Mouse (Mus musculus): Measurements from ENCODE around the gene Glul.
"Not testable (repeated sequence)": the region's sequence is repeated elsewhere in the genome, so short reads cannot be mapped to it uniquely, and the experiment has no call there.

Glul gene

DNA sequence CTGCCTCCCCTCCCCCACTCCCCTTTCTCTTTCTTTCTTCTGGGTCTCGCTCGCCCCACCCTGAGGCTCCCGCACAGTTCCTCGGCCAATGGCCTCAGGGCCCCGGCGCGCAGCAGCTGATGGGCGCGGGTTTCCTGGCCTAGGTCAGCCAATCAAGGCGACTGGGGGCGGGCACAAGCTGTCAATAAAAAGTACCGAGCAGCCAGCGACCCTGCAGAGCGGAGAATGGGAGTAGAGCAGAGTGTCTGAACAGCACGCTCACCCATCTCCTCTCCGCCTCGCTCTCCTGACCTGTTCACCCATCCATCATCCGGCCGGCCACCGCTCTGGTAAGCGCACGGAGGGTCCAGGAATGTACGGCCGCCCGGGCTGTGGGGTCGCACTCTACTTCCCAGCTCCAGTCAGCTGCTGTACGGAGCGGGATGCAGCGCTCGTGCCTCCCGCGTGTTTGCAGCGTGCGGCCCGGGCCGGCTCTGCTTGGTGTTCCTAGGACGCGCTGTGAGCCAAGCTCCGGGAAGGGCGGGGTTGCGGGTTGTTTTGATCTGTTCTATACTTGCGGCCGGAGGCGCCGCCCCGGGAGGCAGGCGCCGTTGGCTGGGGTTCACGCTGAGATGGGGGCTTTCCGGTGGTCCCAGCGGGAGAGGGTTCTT is at the start of gene Glul, which contains the start of gene Teddm2:
Glul (plus strand) TSS at position 214 of the 650 bp plus-strand sequence.
Teddm2 (minus strand) TSS at position 498 of the 650 bp plus-strand sequence.
- in situ Hi-C loops (cut with MboI; ENCODE audit: unreplicated experiment in 2 of 2), result loop anchor here (5.0 to 25.0 kb wide), 4 partner anchors 832 to 1112 kb away; no protein-coding TSS in a partner anchor

DNA sequence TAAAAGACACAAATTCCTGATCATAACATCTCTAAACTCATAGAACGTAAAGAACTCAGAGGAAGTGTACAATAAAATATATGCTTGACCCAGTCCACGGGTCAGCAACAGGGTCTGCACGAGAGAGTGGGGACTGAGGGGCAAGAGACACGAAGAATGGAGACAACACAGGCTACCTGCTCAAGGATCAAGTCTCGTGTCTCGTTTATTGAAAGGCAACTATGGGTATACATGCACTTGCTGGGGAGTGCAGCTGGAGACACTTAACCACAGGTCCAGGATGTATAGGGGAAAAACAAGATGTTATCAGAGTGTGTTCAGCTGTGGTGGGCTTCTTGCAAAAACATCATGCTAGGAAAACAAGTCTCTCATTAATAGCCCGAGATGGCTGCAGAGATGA is 47.0 kb upstream of the Glul start:
- in situ Hi-C loops (cut with MboI; ENCODE audit: unreplicated experiment in 2 of 2), result not testable (repeated sequence)

DNA sequence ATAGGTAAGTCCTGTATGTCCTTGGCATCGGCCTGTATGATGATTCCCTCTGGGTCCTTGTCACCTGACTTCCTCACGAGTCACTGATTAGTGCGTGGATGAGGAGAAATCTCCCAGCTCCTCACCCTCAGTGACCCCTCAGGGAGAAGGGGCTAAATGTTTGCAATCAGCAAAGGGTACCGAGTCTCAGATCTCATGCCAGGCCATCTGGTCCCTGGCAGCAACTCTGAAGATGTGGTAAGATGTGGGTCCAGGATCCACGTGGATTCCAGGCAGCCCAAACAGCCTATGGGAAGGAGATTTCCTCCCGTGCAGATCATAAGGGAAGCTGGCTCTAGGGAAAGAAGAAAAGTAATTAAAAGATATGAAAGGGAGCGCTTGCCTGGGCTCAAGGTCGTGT is 43.8 kb upstream of the Glul start:
- in situ Hi-C loops (cut with MboI; ENCODE audit: unreplicated experiment in 2 of 2), result no loop called here

DNA sequence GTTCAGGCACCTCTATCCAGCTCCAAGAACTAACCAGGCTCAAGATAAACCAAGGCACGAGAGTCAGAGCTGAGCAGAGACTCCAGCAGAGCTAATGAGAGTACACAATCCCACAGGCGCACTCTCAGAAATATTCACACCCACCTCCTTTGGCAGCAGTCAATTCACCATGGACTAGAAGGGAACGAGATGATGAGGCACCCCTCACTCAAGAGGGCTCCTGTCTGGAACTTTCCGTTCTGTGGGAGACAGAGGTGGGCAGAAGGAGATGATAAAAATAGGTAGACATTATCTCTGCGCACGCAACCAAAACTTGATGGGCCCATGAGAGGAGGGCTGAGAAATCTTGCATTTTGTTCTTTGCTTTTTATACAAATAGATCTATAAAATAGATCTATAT is 25.7 kb upstream of the Glul start, which contains the start of gene Teddm1b:
Teddm1b (plus strand) TSS at position 301 of the 400 bp plus-strand sequence.
- in situ Hi-C loops (cut with MboI; ENCODE audit: unreplicated experiment in 2 of 2), result no loop called here

DNA sequence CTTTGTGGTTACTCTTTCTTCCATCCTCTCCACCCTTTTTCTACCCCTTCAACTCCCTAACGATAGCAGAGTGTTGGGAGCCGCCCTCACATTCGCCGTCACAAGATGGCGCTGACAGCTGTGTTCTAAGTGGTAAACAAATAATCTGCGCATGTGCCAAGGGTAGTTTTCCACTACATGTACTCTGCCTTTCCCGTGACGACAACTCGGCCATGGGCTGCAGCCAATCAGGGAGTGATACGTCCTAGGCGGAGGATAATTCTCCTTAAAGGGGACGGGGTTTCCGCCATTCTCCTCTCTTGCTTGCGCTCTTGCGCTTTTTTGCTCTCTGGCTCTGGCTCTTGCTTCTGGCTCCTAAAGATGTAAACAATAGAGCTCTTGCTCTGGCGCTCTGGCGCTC is 19.4 kb upstream of the Glul start:
- in situ Hi-C loops (cut with MboI; ENCODE audit: unreplicated experiment in 2 of 2), result loop anchor here in 1 of 2 experiments (25.0 kb wide), 1 partner anchor 1132 kb away; no protein-coding TSS in a partner anchor

DNA sequence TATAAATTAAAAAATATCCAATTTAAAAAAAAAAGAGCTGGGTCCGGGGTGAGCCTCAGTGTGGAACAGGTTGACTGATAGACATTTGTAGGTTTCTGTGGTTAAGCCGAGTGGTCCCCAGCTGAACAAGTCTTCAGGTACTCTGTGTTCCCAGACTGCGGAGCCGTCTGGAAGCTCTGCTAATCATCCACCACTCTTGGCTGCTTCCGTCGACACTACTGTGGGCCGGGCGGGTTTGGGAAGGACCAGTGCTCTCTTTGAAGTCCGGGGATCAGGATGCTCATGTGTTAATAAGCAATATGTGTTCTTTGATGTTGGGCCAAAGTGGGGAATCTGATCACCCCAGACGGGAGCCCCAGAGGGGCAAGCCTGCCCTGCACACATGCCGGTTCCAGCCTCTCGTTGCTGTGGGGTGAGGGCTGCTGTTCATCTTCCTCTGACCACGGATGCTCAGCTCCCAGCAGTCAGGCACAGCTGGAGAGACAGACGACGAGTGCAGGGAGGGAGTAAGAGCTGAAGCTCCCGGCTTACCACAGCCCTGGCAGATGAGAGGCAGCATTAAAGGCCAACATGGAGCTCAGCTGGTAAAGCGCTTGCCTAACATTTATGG is 13.6 kb upstream of the Glul start:
- in situ Hi-C loops (cut with MboI; ENCODE audit: unreplicated experiment in 2 of 2), result loop anchor here in 1 of 2 experiments (25.0 kb wide), 1 partner anchor 1126 kb away; no protein-coding TSS in a partner anchor

DNA sequence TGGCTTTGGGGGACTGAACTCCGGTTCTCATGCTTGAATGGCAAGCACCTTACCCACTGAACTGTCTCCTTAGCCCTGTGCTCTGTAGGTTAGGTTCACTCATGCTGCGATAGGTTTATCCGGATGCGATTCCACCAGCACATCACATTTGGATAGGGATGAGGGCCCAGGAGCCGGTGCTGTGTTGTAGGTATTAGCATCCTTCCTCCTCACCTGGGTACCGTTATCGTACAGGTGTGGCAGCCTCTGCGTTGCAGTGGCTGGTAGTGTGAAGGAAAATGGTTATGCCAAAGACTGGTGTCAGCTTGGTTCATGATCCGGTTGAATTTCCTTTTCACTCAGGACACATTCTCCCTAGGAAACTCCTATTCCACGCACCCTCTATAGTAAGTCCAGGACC is 9.6 kb upstream of the Glul start:
- in situ Hi-C loops (cut with MboI; ENCODE audit: unreplicated experiment in 2 of 2), result loop anchor here (5.0 to 25.0 kb wide), 5 partner anchors 232 to 1122 kb away; no protein-coding TSS in a partner anchor

DNA sequence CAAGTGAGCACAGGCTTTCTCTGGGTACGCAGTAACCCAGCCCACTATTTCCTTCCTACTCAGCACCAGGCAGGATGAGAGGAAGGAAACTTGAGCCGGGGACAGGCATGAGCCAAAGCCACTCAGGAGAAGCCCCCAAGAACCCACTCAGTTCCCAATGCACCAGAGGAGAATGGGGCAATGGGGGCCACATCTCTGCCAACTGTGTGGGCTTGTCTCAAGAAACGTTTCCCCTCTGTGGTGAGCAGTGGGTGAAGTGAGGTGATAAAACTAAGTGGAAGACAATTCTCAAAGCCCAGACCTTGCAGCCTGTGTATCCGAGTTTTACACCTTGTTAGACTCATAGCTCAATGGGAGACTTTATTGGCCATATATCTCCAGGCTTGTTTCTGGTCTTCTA is 8.3 kb upstream of the Glul start, which contains the start of gene Teddm1a:
Teddm1a (plus strand) TSS at position 301 of the 400 bp plus-strand sequence.
- in situ Hi-C loops (cut with MboI; ENCODE audit: unreplicated experiment in 2 of 2), result loop anchor here (5.0 to 25.0 kb wide), 5 partner anchors 231 to 1121 kb away; no protein-coding TSS in a partner anchor

DNA sequence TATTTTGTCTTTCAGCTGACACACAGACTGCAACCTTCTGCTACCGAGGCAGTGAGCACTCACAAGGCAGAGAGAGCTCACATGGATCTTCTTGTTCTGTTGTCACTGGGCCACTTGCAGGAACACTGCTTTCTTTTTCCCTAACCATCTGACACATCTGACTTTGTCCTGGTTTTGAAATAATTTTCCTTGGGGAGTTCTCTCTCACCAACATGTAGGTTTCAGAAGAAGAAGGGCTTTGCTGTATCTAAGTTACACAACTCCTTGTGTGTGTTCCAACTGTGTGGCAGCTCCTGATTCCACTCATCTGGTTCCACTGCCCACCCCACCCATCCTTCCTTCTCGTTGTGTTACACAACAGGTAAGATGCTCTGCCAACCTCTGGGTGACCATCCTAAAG is 6.0 kb upstream of the Glul start:
- in situ Hi-C loops (cut with MboI; ENCODE audit: unreplicated experiment in 2 of 2), result loop anchor here (5.0 to 25.0 kb wide), 5 partner anchors 229 to 1119 kb away; no protein-coding TSS in a partner anchor

DNA sequence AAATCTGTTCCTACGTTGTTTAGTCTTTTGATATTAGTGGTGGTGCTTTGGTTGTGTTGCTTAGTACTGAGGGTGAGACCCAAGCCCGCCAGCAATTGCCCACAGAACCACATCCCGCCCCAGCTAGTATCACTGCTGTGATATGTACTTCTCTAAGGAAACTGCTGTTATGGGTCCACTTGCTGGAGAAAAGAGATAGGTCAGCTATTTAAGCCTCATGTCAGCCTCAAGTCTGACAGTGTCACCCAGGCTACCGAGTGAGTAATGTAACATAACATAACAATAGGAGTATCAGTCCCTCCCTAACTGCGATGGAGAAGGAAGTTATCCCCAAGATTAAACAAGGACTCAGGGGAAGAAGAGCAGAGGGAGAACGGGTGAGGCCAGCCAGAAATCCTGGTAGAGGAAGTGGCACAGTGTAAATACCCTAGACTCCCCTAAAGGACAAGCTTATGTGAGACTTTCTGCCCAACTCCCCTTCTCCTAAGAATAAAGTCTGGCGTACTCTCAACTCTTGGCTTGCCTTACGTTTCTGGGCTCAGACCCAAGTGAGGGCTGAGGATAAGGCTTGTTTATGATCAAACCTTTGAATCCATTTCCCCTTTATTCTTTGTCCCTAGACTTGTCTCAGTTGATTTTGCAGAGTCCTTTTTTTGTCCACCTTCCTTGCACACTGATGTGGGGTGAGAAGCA is 5.4 kb upstream of the Glul start:
- in situ Hi-C loops (cut with MboI; ENCODE audit: unreplicated experiment in 2 of 2), result loop anchor here (5.0 to 25.0 kb wide), 5 partner anchors 228 to 1118 kb away; no protein-coding TSS in a partner anchor

DNA sequence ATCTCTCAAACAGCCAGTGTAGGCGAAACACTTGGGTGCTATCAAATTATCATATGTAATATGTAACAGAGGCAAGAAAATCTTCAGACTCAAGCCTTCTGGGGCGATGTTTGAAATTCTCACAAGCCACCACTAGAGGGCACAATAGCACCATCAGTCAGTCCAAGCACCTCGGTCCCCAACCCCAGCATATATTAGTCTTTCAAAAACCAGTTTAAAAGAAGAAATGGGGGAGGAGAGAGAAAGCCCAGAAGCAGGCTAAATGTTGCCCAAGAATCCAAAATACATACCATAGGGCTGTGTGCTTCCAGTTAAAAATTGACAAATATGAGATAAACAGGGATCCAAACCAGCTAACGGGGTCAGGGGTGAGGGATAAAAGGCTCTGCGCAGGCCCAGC is 4.8 kb upstream of the Glul start:
- in situ Hi-C loops (cut with MboI; ENCODE audit: unreplicated experiment in 2 of 2), result loop anchor here (5.0 to 25.0 kb wide), 6 partner anchors 227 to 1117 kb away; no protein-coding TSS in a partner anchor

DNA sequence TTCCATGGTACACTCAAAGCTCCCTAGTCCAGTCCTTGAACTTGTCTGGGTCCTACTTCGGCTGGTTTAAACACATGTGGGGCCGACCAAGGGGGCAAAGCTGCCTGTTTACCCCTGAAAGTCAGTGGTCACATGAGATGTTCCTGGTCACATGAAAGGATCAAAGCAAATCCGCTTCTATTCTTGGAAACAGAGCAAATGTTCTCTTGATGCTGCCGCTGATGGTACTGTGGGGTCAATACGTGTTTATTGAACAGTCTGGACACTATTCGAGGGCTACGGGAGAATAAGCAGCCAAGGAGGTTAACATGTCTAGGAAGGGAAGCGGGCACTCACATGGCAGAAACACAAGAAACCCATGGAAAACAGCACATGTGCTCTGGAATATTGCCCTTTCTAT is 2.5 kb upstream of the Glul start:
- in situ Hi-C loops (cut with MboI; ENCODE audit: unreplicated experiment in 2 of 2), result loop anchor here (5.0 to 25.0 kb wide), 4 partner anchors 835 to 1115 kb away; no protein-coding TSS in a partner anchor

DNA sequence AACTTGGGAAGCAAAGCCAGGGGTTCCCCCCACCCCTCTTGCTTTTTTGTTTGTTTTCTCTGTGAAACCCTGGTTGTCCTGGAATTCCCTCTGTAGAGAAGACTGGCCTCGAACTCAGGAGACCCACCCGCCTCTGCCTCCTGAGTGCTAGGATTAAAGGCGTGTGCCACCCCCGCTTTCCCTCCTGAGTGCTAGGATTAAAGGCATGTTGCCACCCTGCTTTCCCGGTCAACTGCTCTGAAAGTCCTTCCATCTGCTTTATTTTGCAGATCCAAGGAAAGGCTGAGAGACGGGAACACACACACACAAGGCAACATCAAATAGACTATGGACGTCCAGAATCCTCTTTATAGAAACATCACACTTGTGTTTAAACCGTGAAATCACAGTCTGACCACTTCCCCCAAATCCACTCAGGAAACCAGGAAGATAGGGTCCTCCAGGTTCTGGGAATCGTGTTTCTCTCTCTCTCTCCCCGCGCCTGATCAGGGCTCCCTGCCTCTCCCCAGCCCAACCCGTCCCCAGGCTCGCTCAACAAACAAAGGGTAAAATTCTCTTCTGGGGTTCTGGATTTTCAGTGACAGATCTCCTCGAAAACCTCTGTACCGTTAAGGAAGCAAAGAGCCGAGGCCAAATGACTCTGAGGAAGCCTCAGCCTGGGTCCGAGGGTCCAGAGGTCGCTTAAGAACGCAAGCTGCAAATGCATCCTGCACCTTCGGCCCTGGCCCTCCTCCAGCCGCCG is 584 bp upstream of the Glul start:
- in situ Hi-C loops (cut with MboI; ENCODE audit: unreplicated experiment in 2 of 2), result loop anchor here (5.0 to 25.0 kb wide), 4 partner anchors 833 to 1113 kb away; no protein-coding TSS in a partner anchor

DNA sequence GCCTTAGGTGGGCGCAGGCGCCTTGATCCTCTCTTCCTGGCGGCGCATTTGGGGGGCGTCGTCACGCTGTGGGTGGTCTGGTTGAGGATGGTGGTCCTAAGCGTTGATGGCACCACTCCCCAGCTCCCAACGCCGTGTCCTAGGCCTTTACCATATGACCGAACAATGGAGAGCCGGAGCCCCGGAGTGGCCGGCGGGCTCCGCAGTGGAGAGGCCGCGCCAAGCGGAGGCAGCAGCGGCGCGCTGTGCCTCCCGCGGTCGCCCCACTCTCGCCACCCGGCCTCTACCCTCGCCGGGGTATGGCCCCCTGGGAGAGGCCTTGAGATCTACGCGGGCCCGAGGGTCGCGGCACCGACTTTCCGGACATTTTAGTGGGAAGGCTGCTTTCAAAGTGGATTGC is 637 bp downstream of the Glul start:
- in situ Hi-C loops (cut with MboI; ENCODE audit: unreplicated experiment in 2 of 2), result no loop called here

DNA sequence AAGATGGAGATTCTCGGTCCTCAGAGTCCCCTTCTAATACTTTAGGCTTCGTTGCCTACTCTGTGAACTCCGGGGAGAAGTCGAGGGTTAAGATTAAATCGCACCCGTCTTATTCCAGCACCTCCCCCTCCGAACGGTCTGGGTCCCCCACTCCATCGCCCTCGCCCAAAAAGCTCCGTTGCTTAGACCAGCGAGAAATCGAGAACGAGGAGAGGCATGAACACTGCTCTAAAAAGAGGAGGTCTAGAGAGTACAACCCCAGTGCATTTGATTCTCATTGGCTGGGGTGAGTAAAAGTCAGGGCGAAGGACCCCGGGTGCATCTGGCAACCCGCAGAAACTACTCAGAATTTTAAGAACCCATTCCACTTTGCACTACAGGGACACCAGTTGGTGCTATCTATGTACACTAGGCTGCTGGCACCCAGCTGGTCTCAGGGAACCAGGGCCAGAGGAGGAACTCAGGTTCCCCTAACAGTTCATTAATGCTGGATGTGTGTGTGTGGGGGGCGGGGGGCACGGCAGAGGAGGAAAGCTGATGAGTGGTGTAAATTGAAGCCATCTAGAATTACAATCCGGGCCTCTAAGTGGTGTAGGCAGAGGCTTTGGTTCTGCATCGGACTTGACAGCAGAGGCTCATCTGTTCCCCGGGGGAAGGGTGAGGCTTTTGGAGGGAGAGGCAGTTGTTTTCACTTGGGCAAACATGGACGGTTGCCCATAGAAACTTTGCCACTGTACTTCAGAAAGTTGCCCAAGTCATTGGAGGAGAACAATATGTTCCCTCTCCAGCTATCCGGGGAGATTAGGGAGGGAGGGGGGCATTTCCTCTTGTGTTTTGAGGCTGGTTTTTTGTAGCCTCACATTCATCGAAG is 1.4 kb downstream of the Glul start:
- in situ Hi-C loops (cut with MboI; ENCODE audit: unreplicated experiment in 2 of 2), result no loop called here

DNA sequence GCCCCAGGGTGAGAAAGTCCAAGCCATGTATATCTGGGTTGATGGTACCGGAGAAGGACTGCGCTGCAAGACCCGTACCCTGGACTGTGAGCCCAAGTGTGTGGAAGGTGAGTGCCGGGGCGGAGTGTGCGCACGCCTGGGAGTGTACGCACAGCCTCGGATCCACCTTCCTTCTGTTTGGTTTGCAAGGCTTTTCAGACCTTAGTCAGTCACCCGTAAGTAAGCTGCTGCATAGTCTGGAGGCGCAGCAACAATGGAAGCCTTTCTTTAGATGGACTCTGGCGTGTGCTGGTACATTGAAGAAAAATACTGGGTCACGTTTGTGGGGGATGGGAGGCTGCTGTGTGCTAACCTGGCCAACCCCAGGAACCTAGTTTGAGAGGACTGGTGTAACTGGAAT is 3.3 kb downstream of the Glul start:
- in situ Hi-C loops (cut with MboI; ENCODE audit: unreplicated experiment in 2 of 2), result no loop called here

DNA sequence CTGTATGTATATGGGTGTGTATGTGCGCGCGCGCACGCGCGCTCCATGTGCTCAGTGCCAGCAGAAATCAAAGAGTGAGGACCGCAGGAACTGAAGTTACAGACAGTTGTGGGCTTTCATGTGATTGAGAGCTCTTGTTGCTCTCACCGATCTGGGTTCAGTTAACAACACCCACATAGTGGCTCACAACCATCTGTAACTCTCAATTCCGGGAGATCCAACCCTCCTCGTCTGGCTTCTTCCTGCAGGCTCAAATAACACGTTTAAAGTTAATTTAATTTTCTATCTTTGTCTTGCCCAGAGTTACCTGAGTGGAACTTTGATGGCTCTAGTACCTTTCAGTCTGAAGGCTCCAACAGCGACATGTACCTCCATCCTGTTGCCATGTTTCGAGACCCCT is 4.5 kb downstream of the Glul start:
- in situ Hi-C loops (cut with MboI; ENCODE audit: unreplicated experiment in 2 of 2), result no loop called here

DNA sequence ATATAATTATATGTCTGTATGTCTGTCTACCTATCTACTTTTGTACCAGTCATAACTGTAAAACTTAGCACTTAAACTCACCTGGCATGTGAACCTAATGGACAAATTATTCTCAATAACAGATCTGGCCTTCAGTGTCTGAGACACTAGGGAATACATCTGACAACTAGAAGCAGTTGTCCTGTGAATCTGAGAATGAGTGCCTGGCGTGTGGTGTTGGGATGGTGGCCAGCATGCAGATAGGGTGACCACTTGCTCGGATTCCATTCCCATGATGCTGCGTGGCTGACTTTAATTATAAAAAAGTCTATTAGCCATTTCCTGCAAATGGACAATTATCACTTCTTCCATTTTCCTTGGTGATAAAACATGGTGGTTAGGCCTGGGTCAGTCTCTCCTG is 6.1 kb downstream of the Glul start:
- in situ Hi-C loops (cut with MboI; ENCODE audit: unreplicated experiment in 2 of 2), result no loop called here

DNA sequence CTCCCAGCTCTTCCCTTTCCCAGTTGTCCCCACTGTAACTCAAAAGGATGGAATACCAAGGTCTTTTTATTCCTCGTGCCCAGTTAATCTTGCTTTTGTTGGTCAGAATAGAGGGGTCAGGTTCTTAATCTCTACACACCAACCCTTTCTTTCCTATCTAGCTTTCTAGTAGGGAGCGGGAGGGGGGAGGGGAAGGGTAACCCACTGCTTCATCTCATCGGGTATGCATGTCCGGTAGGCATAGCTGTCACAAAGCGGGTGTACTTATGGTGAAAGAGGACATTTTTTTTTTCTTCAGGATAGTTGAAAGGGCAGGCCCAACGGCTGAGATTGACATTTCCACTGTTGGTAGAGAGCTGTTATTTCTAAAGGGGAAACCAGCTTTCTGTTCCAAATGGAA is 8.5 kb downstream of the Glul start:
- in situ Hi-C loops (cut with MboI; ENCODE audit: unreplicated experiment in 2 of 2), result no loop called here
